Mouse (Mus musculus) heart, postnatal 0 days (tissue): Measurements from ENCODE around the gene Itpk1.

ENCODE experiments used
- CTCF ChIP-seq: IDR thresholded peaks from 2 replicates; pipeline ENCODE4 v1.5.1; 2016; ENCODE audit warnings: antibody characterized with exemption, control low read depth, low read depth
- EP300 ChIP-seq: IDR thresholded peaks from 2 replicates; pipeline ENCODE4 v1.6.1; 2016; ENCODE audit warnings: antibody characterized with exemption, low read depth

DNA sequence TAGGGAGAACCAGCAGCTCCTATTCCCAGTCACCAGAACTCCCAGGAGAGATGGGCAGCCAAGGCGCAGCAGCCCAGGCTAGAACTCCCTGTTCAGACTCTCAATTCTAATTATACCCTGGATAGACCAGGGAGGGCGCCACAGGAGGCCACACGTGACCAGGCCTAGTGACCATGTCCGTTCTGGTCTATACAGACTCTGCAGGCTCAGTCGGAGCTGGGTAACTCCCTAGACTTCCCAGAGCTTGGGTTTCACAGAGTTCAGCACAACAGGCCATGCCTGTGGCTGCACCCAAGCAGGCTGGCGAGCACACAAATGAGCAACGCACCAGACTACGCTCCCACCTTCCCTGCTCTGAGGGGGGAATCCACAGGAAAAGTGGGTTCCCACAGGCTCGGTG is 110.1 kb downstream of the Itpk1 start:
- TF ChIP-seq EP300, result no peak
- no peak for TF ChIP-seq CTCF
